Mouse (Mus musculus) telencephalon, adult 2 months (tissue): ENCODE data around the gene Rabggtb.
A peak's percentile ranks its signal among the peaks of the same experiment; 100 is the strongest.

ENCODE experiments used
- DNase-seq: peaks from one replicate; pipeline ENCODE4 v3.0.0-alpha.2; 2011; ENCODE audit warnings: low read depth, low spot score

The Rabggtb gene

DNA sequence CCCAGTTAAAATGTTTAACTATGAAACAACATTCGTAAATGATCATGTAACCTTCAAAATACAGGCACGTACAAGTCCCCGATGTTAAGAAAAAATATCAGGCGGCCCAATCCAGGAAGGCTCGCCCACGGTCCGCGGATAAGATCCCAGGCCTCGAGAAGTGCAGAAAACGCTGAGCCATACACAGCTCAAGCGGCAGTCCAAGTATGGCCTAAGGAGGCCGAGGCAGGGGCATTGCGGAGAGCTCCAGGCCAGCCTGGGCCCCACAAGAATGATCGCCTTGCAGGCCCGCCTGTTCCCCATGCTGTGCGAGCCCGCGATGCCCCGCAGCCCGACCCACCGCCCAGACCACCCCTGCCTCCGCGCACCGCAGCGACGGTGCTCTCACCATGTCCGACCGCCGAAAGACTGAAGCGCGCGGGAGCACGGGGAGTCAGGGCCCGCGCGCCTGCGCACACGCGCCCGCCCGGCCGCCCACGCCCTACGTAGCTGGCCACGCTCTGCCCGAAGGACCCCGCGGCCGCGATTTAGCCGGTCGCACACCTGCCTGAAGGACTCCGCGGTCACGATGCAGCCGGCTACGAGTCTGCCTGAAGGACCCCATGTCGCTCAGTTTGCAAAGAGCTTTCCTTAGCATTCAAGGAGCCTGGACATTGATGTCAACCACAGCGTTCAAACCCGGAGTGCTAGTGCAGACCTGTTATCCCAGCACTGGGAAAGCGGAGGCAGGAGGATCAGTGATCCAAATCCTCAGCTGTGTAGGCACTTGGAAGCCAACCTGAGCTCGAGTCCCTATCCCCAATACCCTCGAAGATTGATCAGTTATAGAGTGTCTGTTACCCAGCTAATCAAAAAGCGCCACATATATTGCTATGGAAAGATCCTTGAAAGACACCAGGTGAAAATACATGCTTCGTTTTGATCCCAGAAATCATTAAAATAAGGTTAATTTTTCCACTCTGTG is at the start of gene Rabggtb:
TSS of gene Rabggtb (minus strand) at position 464 of the 964 bp plus-strand sequence.
- peak; percentile 93 for DNase-seq

DNA sequence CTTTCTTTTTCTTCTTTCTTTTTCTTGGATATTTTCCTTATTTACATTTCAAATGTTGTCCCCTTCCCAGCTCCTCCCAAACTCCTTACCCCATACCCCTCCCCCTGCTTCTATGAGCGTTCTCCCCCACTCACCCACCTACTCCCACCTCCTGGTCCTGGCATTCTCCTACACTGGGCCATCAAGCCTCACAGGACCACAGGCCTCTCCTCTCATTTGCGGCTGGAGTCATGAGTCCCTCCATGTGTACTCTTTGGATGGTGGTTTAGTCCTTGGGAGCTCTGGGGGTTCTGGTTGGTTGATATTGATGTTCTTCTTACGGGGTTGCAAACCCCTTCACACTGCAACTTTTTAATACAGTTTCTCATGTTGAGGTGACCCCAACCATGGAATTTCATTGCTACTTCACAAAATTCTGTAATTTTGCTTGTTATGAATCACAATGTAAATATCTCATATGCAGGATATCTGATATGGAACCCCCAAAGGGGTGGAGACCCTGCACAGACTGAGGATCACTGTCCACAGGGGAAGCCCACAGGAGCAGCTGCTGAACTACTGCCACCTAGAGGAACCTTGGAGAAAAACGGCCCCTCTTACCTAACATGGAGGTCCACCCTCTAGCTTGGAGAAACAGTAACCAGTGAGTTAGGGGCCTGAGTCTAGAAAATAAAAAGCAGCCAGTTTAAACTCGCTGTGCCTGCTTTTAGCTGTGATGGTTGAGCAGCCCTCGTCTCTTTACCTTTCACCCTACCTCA is 49.0 kb upstream of the Rabggtb start:
- DNase-seq: no peak

DNA sequence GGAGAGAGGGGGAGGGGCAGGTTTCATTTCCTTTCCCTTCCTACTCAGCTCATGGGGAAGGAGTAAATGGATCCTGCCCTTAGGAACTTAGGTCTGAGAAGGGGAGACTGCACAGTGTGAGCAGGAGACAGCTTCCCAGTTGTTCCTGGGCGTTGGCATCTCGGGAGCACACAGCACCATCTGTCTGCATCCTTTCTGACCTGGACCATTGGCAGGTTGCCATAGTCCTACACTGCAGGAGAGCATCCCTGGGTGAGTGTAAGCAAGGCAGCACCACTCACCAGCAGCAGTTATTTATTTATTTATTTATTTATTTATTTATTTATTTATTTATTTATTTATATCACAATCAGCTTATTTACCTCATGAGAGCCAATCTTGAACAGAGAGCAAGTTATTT is 48.1 kb upstream of the Rabggtb start:
- DNase-seq: no peak

DNA sequence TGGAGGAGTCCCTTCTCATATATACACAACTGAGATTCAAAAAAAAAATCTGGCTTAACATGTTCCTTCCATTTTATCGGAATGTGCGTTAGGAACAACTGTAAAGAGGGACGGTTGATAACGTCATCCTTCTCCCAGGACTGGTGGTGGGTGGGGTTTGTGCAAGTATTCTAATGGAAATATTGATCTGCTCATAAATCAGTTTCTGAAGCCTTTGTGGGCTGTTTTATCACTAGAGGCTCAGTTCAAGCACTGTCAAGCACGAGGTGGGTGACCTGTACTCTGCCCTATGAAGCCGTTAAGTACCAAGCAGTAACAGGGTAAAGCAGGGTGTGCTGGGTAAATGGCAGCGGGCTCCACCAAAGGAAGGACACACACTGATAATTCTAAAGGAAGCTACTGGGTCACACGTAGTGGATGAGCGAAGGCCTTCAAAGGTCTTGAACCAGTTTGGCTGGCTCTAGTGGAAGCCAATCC is 47.0 kb upstream of the Rabggtb start:
- no peak for DNase-seq

DNA sequence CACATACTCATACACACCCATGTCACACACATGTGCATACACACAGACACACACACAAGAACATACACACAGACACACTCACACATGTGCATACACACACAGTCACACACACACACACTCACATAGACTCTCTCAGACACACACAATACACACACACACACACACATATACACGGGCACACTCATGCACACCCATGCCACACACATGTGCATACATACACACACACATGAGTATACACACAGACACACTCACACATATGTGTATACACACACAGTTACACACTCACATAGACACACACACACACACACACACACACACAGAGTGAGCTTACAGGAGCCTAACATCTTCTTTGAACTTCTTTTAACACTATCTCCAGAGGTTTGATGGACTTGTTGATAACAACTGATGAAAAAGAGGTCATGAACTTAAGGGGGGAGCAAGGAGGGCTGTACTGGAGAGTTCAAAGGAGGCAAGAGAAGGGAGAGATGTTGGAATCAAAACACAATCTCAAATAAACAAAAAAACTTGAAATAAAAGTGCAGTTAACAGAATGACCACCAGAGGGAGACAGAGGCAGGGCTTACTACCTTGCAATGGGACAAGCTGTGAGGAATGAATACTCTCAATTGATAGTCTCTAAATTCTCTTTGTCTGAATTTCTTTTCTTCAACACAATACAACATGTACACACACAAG is 46.4 kb upstream of the Rabggtb start:
- no peak for DNase-seq

DNA sequence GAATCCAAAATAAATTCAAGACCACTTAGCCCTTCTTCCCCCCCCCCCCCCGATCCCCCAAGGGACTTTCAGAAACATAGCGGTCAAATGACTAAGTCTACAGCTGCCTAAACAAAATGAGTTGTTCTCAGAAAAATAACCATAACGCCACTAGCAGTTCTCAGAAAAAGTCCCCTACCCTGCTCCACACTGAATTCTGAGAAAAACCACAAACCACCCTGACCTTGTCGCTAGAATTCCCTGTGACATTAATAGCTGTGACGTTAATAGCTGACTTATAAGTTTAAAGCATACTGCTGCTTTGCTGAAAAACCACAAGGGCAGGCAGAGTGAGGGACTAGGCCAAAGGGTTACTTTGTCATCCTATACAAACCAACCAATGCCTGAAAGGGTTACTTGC is 45.1 kb upstream of the Rabggtb start:
- DNase-seq: no peak

DNA sequence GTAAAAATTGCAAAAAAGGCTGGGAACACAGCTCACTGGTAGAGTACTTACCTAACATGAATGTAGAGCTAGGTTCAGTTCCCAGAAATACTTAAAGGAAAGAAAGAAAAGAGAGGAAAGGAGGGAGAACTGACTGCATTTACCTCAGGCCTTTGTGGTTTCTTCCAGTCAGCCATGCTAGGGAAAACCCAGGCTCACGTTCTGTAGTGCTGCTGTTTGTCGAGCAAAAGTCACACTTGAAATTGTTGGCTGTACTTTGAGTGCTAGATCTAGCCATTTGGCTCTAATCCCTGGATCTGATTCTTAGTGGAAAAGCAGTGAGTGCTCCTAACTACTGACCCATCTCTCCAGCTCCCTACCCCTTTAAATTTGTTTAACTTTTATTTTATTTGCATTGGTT is 35.4 kb upstream of the Rabggtb start:
- no peak for DNase-seq

DNA sequence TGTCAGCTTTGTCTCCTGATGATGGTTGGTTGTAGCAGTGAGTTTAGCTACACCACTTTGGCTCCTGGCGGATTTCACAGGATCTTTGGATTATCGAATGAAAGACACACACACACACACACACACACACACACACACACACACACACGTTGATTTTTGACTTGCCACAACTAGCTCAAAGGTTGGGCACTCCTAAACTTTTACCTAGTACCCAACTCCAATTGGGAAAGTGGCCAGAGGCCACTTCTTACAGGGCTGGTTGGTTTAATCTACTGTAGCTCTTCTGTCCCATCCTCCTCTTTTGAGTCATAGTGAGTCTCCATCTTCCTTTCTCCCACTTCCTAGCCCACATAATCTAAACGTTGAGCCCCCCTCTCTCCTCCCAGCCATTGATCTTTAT is 34.5 kb upstream of the Rabggtb start:
- DNase-seq: no peak

DNA sequence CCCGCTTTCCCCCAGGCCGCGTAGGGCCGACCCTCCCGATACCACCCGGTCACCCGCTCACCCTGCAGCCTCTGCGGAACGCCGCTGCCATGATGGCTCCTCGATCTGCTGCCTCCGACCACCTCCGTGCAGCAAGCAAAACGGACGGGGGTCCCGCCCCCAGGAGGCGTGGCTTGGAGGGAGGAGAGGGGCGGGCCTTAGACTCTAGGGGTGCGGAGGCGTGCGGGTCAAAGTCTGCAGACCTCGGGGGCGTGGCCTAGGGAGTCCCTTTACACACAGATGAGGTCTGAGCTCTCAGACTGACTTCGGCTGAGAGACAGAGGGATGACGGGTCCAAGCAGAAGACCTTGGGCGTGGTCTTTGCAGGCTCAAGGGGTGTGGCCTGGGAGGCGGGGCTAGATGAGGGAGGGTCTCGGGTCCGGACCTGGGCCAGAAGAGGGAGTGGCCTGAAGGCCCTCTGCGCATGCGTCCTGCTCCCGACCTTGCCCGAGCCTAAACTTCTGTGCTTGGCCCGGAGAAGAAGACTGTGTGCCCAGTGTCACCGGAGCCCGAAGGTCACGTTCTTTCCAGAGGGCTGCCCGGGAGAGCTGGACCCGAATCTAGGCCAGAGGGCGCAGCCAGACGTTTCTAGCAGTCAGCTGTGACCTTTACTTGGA is 31.7 kb upstream of the Rabggtb start, which contains the start of gene Acadm:
TSS of gene Acadm (minus strand) at position 298 of the 656 bp plus-strand sequence.
- peak; percentile 88 for DNase-seq

DNA sequence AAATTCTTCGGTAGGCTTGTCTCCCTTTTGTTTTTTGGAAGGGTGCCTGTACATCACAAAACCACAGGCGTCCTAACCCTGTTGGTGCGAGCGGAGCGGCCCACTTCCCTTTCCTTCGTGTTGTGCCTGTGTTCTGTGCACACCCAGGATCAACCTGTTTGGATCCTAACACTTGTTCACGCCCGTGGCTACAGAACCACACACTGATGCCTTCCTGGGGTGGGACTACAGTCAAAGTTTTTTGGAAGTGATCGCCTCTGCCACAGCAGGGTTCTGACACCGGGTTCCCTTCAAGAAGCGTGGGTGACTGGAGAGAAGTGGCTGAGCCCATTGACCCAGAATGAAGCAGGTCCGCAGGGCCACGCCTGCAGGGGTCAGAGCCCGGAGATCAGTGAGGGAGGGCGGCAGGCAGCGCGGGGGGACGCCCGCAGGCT is 31.1 kb upstream of the Rabggtb start:
- no peak for DNase-seq

DNA sequence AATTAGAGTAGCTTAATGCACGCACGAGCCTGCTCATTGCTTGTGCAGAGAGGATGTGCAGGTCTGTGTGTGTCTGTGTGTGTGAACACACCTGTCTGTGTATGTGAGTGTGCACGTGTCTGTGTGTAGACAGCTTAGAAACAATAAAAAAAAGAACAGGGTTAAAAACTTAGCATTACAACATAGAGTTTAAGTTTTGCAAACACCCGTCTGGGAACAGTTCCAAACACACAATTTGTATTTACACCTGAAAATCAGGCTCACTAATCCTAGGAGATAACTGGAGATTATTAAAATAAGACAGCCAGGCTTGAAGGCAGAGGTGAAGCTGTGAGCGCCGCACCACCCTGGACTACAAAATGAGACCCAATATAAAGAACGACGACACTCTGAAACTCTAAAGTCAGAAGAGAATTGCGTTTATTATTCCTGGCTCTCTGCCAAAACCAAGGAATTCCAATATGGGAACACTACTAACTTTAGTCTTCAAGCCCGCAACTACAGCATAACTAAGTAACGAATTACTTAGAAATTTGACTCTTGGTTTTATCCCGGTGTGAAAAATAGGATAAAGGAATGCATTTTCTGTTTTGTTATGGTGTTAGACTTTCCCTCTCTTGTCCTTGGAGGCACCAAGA is 30.3 kb upstream of the Rabggtb start:
- DNase-seq: no peak

DNA sequence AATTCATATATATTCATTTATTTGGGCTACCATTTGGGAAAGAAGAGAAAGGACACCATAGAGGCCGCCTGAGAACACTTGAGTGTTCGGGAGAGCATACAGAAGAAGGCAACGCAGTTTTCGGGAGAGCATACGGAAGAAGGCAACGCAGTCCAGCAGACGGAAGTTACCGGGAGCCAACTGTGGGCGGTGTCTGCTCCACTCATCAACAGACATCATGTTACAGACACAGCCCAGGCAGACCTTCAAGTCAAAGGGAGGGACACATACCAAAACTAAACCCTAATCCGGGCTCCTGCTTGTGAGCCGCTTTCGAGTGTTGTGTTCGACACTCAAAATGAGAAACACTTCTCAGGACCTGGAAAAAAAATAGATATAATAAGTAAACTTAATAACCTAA is 28.8 kb upstream of the Rabggtb start:
- no peak for DNase-seq

DNA sequence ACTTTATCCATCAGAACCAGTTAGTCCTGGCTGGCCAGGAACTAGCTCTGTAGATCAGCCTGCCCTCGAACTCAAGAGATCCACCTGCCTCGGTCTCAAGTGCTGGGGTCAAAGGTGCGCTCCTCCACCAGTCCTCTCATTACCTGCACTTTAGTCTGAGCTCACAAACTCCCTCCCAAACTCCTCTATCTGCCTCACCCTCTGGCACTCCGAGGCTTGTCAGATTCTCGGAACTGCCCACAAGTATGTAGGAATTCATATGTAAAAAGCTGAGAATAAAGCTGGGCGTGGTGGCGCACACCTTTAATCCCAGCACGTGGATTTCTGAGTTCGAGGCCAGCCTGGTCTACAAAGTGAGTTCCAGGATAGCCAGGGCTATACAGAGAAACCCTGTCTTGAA is 27.7 kb upstream of the Rabggtb start:
- no peak for DNase-seq

DNA sequence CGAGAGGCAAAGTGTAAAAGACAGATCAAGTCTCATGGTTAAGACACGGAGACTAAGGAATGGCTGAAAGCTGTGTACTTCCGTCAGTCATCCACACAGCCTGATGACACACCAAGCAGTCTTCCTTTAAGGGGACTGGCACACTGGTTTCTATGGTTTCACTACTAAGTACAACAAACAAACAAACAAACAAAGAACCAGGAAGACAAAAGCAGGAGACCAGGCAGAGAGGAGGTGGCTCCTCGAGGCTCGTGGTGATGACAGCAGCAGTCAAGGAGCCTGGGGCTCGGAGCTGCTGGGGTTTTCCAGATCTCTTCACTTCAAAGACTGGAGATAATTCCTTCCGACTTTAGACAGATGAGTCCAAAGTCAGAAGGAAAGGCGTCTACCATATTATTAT is 27.2 kb upstream of the Rabggtb start:
- no peak for DNase-seq

DNA sequence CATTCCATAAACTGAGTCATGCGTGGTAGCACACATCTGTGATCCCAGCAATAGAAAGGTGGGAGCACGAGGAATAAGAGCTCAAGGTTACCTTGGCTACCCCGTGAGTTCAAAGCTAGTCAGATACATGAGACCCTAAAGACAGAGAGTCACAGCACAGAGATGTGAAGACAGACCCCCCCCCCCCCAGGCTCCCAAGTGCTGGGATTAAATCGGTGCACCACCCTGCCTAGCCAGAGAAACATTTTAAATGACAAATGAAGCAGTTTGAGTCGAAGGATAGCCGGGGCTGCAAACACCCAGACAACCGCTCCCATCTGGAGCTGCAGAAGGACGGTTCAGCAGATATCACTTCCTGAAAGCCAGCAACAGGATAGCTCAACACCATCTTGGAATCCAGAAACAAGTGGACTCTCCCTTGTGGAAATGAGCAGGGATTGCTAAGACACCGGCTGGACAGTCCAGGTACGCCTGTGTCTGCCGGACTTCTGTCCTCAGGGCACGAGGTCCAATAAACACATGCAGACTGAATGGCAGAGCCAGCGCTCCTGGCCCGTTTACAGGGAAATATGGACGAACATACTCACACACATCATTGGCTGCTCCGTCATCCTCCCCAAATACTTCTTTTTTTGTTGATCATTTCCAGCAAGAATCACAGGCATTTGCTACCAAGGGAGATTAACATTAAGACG is 24.5 kb upstream of the Rabggtb start:
- no peak for DNase-seq

DNA sequence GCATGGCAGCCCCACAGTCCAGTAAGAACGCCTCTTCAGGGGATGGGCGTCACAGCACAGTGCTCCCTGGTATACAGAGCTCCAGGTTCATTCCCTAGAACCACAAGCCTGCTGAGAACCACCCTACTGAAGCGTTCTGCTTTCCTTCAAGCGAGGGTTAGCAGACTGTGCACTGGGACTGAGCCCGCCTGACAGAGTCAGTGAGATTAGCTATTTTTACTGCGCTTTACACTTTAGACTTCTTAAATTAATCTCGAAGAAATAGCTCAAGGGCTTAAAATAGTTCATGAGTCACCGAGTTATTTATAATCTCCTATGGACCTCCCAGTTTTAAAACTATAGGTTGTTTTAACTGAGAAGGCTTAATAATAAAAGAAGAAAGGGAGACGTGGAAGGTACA is 23.1 kb upstream of the Rabggtb start:
- DNase-seq: no peak

DNA sequence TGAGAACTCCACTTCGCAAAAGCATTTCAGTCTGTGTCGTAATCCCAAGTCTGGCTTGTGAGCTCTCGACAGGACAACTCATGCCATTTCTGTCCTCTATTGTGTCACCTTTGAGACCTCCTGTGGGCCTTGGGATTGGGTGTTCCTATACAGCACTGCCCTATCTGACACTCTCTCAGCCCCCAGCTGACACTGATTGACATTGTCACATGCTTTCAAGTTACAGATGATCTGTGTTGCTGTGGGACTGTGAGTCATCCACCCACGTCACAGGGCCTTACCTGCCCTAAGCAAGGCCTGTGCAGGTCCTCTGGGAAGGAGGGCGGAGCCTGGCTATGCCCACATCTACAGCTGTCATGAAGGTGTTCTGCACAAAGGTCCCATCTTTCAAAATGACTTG is 19.7 kb upstream of the Rabggtb start:
- no peak for DNase-seq

DNA sequence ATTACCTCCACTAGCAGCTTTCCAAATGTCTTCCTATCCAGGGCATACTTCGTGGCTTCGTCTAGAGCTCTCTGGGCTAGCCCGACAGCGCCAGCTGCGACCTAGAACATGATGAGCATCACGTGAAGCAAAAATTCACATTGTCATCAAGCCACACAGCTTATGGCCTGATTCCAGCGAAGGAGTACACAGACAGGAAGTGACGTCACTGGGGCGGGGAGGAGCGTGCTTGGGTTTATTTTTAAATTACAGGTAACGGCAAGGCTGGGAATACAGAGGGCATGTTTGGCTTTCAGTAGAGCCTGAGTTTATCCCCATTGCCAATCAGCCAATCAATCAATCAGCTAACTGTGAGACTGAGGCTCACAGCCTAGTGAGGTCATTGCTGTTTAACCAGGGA is 16.7 kb upstream of the Rabggtb start:
- no peak for DNase-seq

DNA sequence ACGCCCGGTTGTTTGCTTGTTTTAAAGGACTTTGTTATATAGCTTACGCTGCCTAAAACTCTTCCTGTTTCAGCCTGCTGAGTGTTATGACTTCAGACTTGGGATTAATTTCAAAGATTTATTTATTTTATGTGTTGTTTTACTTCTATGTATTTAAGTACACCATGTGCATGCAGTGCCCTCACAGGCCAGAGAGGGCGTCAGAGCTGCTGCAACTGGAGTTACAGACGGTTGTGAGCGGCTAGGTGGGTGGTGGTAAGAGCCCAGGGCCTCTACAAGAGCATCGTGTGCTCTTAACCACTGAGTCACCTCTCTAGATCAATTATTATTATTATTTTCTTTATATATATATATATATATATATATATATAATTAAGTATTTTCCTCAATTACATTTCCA is 13.5 kb upstream of the Rabggtb start:
- DNase-seq: no peak
